Mouse (Mus musculus): Measurements from ENCODE around the gene Ints6. TPM values are rescaled to one million over a fixed set of nuclear protein-coding genes. Genes with fewer than 3 reads are reported as not detected.

The Ints6 gene
- polyA plus RNA-seq, 1 experiment from 2014 or later = 17.7 TPM

GRCm38 (mm10) chr14:62733666-62734065 lies 27.3 kb downstream of the Ints6 start:
- 86% methylated on average over 2 of the region's 2 CpGs for WGBS
- ATAC-seq (replicated peaks) = no peak
- Histone ChIP-seq H3K9me3 (no peaks in the 10 kb centered on the region), H3K9ac (replicated peaks) (no peak overlapping the region), H3K4me2 (replicated peaks) (no peak overlapping the region), H3K4me3 (no peak overlapping the region), H3K27me3 (no peaks in the 10 kb centered on the region), H3K27ac (replicated peaks) (no peak overlapping the region), H3K4me1 (no peaks in the 10 kb centered on the region), H3K36me3 (0 out of 2 replicates have a peak, but pooled peaks cover 8% of the 10 kb centered on the region)

GRCm38 (mm10) chr14:62731902-62732301 lies 29.1 kb downstream of the Ints6 start:
- H3K9me3 ChIP-seq = no peaks in the 10 kb centered on the region
- no peak for ATAC-seq (replicated peaks)
- no peaks in the 10 kb centered on the region for H3K27me3 ChIP-seq
- H3K9ac ChIP-seq (replicated peaks) = no peak overlapping the region
- no peaks in the 10 kb centered on the region for H3K4me1 ChIP-seq
- 77% methylated on average over 1 of the region's 1 CpGs for WGBS
- no peak overlapping the region for H3K27ac ChIP-seq (replicated peaks)
- H3K36me3 ChIP-seq = 0 out of 2 replicates have a peak, but pooled peaks cover 8% of the 10 kb centered on the region
- no peak overlapping the region for H3K4me3 ChIP-seq
- no peak overlapping the region for H3K4me2 ChIP-seq (replicated peaks)

GRCm38 (mm10) chr14:62724560-62724959 lies 36.4 kb downstream of the Ints6 start:
- H3K27me3 ChIP-seq = no peaks in the 10 kb centered on the region
- H3K4me2 ChIP-seq (replicated peaks) = no peak overlapping the region
- H3K4me3 ChIP-seq = no peak overlapping the region
- H3K9me3 ChIP-seq = no peaks in the 10 kb centered on the region
- H3K9ac ChIP-seq (replicated peaks) = no peak overlapping the region
- H3K36me3 ChIP-seq = no peaks in the 10 kb centered on the region
- no peak for ATAC-seq (replicated peaks)
- H3K27ac ChIP-seq (replicated peaks) = no peak overlapping the region
- no peaks in the 10 kb centered on the region; the same call in 1 of the 2 replicates for H3K4me1 ChIP-seq

GRCm38 (mm10) chr14:62721625-62722024 lies 39.3 kb downstream of the Ints6 start:
- 79% methylated on average over 1 of the region's 1 CpGs for WGBS
- ATAC-seq (replicated peaks) = no peak
- no peak overlapping the region for H3K4me2 ChIP-seq (replicated peaks)
- no peaks in the 10 kb centered on the region for H3K27me3 ChIP-seq
- no peaks in the 10 kb centered on the region; the same call in 1 of the 2 replicates for H3K4me1 ChIP-seq
- H3K36me3 ChIP-seq = no peaks in the 10 kb centered on the region
- H3K9ac ChIP-seq (replicated peaks) = no peak overlapping the region
- no peak overlapping the region for H3K4me3 ChIP-seq
- peak overlapping the region; percentile 31; the same call in 1 of the 2 replicates for H3K27ac ChIP-seq (replicated peaks)
- no peaks in the 10 kb centered on the region for H3K9me3 ChIP-seq

- H3K9ac ChIP-seq (replicated peaks) = no peak overlapping the region
- no peak overlapping the region for H3K27ac ChIP-seq (replicated peaks)
- H3K4me3 ChIP-seq = no peak overlapping the region
- no peak overlapping the region for H3K4me2 ChIP-seq (replicated peaks)
- no peak for ATAC-seq (replicated peaks)
- peaks cover 9% of the 10 kb centered on the region for H3K36me3 ChIP-seq
- WGBS = 80% methylated on average over 2 of the region's 2 CpGs
- H3K4me1 ChIP-seq = no peaks in the 10 kb centered on the region; the same call in 1 of the 2 replicates
- no peaks in the 10 kb centered on the region for H3K9me3 ChIP-seq
- H3K27me3 ChIP-seq = no peaks in the 10 kb centered on the region
Measured at GRCm38 (mm10) chr14:62718161-62718560, 42.8 kb downstream of the Ints6 start.

GRCm38 (mm10) chr14:62673646-62674045 lies 87.3 kb downstream of the Ints6 start:
- Histone ChIP-seq H3K36me3 (no peaks in the 10 kb centered on the region), H3K4me3 (no peak overlapping the region), H3K4me2 (replicated peaks) (no peak overlapping the region), H3K27me3 (no peaks in the 10 kb centered on the region), H3K4me1 (no peaks in the 10 kb centered on the region), H3K27ac (replicated peaks) (no peak overlapping the region), H3K9me3 (no peaks in the 10 kb centered on the region), H3K9ac (replicated peaks) (no peak overlapping the region)
- WGBS = 89% methylated on average over 3 of the region's 3 CpGs
- no peak for ATAC-seq (replicated peaks)

- no peaks in the 10 kb centered on the region for H3K27me3 ChIP-seq
- H3K27ac ChIP-seq (replicated peaks) = no peak overlapping the region
- H3K36me3 ChIP-seq = no peaks in the 10 kb centered on the region
- no peak overlapping the region for H3K9ac ChIP-seq (replicated peaks)
- H3K4me2 ChIP-seq (replicated peaks) = no peak overlapping the region
- no peaks in the 10 kb centered on the region for H3K9me3 ChIP-seq
- ATAC-seq (replicated peaks) = no peak
- H3K4me3 ChIP-seq = no peak overlapping the region
- no peaks in the 10 kb centered on the region for H3K4me1 ChIP-seq
- WGBS = 58% methylated on average over 9 of the region's 9 CpGs
Measured at GRCm38 (mm10) chr14:62664976-62665673, 95.8 kb downstream of the Ints6 start.

- Histone ChIP-seq H3K9me3 (no peaks in the 10 kb centered on the region), H3K4me3 (no peak within 1 kb of the TSS), H3K36me3 (no peaks in the 10 kb centered on the region), H3K9ac (replicated peaks) (no peak within 1 kb of the TSS), H3K4me1 (no peaks in the 10 kb centered on the region), H3K4me2 (replicated peaks) (no peak within 1 kb of the TSS), H3K27me3 (no peaks in the 10 kb centered on the region), H3K27ac (replicated peaks) (no peak within 1 kb of the TSS)
- 85% methylated on average over 8 of the region's 8 CpGs for WGBS
- ATAC-seq (replicated peaks) = no peak
Measured at GRCm38 (mm10) chr14:62663367-62663766, 97.6 kb downstream of the Ints6 start, which contains the start of gene Serpine3. Gene Serpine3 (plus strand): TSS chr14:62663667.

GRCm38 (mm10) chr14:62662381-62662780 lies 98.6 kb downstream of the Ints6 start:
- Histone ChIP-seq H3K4me2 (replicated peaks) (no peak overlapping the region), H3K27ac (replicated peaks) (no peak overlapping the region), H3K4me1 (no peaks in the 10 kb centered on the region), H3K9me3 (no peaks in the 10 kb centered on the region), H3K9ac (replicated peaks) (no peak overlapping the region), H3K36me3 (no peaks in the 10 kb centered on the region), H3K4me3 (no peak overlapping the region), H3K27me3 (no peaks in the 10 kb centered on the region)
- WGBS = 83% methylated on average over 6 of the region's 6 CpGs
- no peak for ATAC-seq (replicated peaks)

GRCm38 (mm10) chr14:62657469-62657868 lies 103.5 kb downstream of the Ints6 start:
- Histone ChIP-seq H3K27ac (replicated peaks) (no peak overlapping the region), H3K27me3 (no peaks in the 10 kb centered on the region), H3K4me3 (no peak overlapping the region), H3K9ac (replicated peaks) (no peak overlapping the region), H3K4me2 (replicated peaks) (no peak overlapping the region), H3K4me1 (no peaks in the 10 kb centered on the region), H3K9me3 (no peaks in the 10 kb centered on the region), H3K36me3 (no peaks in the 10 kb centered on the region)
- ATAC-seq (replicated peaks) = no peak
- 95% methylated on average over 3 of the region's 3 CpGs for WGBS

- H3K9ac ChIP-seq (replicated peaks) = no peak overlapping the region
- H3K4me3 ChIP-seq = no peak overlapping the region
- no peak overlapping the region for H3K27ac ChIP-seq (replicated peaks)
- WGBS = 85% methylated on average over 7 of the region's 7 CpGs
- no peak overlapping the region for H3K4me2 ChIP-seq (replicated peaks)
- no peaks in the 10 kb centered on the region for H3K27me3 ChIP-seq
- H3K4me1 ChIP-seq = no peaks in the 10 kb centered on the region
- H3K36me3 ChIP-seq = no peaks in the 10 kb centered on the region
- no peak for ATAC-seq (replicated peaks)
- H3K9me3 ChIP-seq = no peaks in the 10 kb centered on the region
Measured at GRCm38 (mm10) chr14:62655996-62656395, 105.0 kb downstream of the Ints6 start.

GRCm38 (mm10) chr14:62651771-62652170 lies 109.2 kb downstream of the Ints6 start:
- no peaks in the 10 kb centered on the region for H3K27me3 ChIP-seq
- 91% methylated on average over 3 of the region's 3 CpGs for WGBS
- H3K27ac ChIP-seq (replicated peaks) = no peak overlapping the region
- no peaks in the 10 kb centered on the region for H3K9me3 ChIP-seq
- no peaks in the 10 kb centered on the region for H3K36me3 ChIP-seq
- no peak overlapping the region for H3K4me2 ChIP-seq (replicated peaks)
- ATAC-seq (replicated peaks) = no peak
- H3K4me1 ChIP-seq = no peaks in the 10 kb centered on the region
- H3K4me3 ChIP-seq = no peak overlapping the region
- H3K9ac ChIP-seq (replicated peaks) = no peak overlapping the region

- H3K27ac ChIP-seq (replicated peaks) = no peak overlapping the region
- no peaks in the 10 kb centered on the region for H3K4me1 ChIP-seq
- no peak overlapping the region for H3K9ac ChIP-seq (replicated peaks)
- H3K9me3 ChIP-seq = no peaks in the 10 kb centered on the region
- 67% methylated on average over 3 of the region's 3 CpGs for WGBS
- no peaks in the 10 kb centered on the region for H3K27me3 ChIP-seq
- no peak overlapping the region for H3K4me2 ChIP-seq (replicated peaks)
- ATAC-seq (replicated peaks) = no peak
- H3K36me3 ChIP-seq = no peaks in the 10 kb centered on the region
- no peak overlapping the region for H3K4me3 ChIP-seq
Measured at GRCm38 (mm10) chr14:62650376-62650775, 110.6 kb downstream of the Ints6 start.

All from forebrain, embryonic 15.5 days (tissue).